Mouse (Mus musculus) CD4-positive, CD25-positive, alpha-beta regulatory T cell, adult 4 months (primary cell): Measurements from ENCODE around the gene 1700019N19Rik. TPM values are rescaled to one million over a fixed set of nuclear protein-coding genes. Genes with fewer than 3 reads are reported as not detected.

ENCODE experiments used
- ATAC-seq: one replicate; pipeline ENCODE4 v1.8.0; 2017
- polyA plus RNA-seq, 2 experiments: library from polyadenylated mRNA; unstranded; fragments of 100-300 nt; shearing (Covaris generic); gene quantifications; one replicate each; pipeline ENCODE4 v1.2.1; 2017

Gene 1700019N19Rik
- polyA plus RNA-seq, 2 experiments from 2014 or later = not detected

- no peak for ATAC-seq
Measured at GRCm38 (mm10) chr19:58805191-58805779, 11.0 kb upstream of the 1700019N19Rik start.

- ATAC-seq = no peak
Measured at GRCm38 (mm10) chr19:58795114-58795669, 931 bp upstream of the 1700019N19Rik start.

GRCm38 (mm10) chr19:58789194-58789593 lies 5.1 kb downstream of the 1700019N19Rik start:
- no peak for ATAC-seq

GRCm38 (mm10) chr19:58783938-58784337 lies 10.3 kb downstream of the 1700019N19Rik start:
- no peak for ATAC-seq

- ATAC-seq = no peak
Measured at GRCm38 (mm10) chr19:58781566-58781965, 12.7 kb downstream of the 1700019N19Rik start.

- ATAC-seq = no peak
Measured at GRCm38 (mm10) chr19:58776461-58776860, 17.8 kb downstream of the 1700019N19Rik start.

- no peak for ATAC-seq
Measured at GRCm38 (mm10) chr19:58767329-58767728, 26.9 kb downstream of the 1700019N19Rik start.

GRCm38 (mm10) chr19:58762848-58763541 lies 31.3 kb downstream of the 1700019N19Rik start:
- no peak for ATAC-seq

- ATAC-seq = no peak
Measured at GRCm38 (mm10) chr19:58762316-58762715, 31.9 kb downstream of the 1700019N19Rik start.

- no peak for ATAC-seq
Measured at GRCm38 (mm10) chr19:58759423-58759822, 34.8 kb downstream of the 1700019N19Rik start, which contains the start of gene Pnliprp2. TSS of gene Pnliprp2 (plus strand) at chr19:58759719.

GRCm38 (mm10) chr19:58758871-58759270 lies 35.4 kb downstream of the 1700019N19Rik start:
- no peak for ATAC-seq

GRCm38 (mm10) chr19:58751504-58751903 lies 42.8 kb downstream of the 1700019N19Rik start:
- no peak for ATAC-seq

GRCm38 (mm10) chr19:58750822-58751221 lies 43.4 kb downstream of the 1700019N19Rik start:
- no peak for ATAC-seq

GRCm38 (mm10) chr19:58747498-58748000 lies 46.7 kb downstream of the 1700019N19Rik start:
- ATAC-seq = no peak

GRCm38 (mm10) chr19:58743736-58744135 lies 50.5 kb downstream of the 1700019N19Rik start:
- no peak for ATAC-seq

GRCm38 (mm10) chr19:58742711-58743110 lies 51.5 kb downstream of the 1700019N19Rik start:
- no peak for ATAC-seq

GRCm38 (mm10) chr19:58741036-58741435 lies 53.2 kb downstream of the 1700019N19Rik start:
- ATAC-seq = no peak

- no peak for ATAC-seq
Measured at GRCm38 (mm10) chr19:58738111-58738510, 56.1 kb downstream of the 1700019N19Rik start.

Other genes with a start within 250 kb of the 1700019N19Rik start
- gene Pnlip, start 142.0 kb downstream of the 1700019N19Rik start, polyA plus RNA-seq = not detected
- gene Pnliprp1, start 65.6 kb downstream of the 1700019N19Rik start, polyA plus RNA-seq = not detected
- not detected for gene Pnliprp2, start 34.7 kb downstream of the 1700019N19Rik start, polyA plus RNA-seq
- not detected for gene Eno4, start 149.0 kb upstream of the 1700019N19Rik start, polyA plus RNA-seq
- gene Hspa12a, start 149.2 kb upstream of the 1700019N19Rik start, polyA plus RNA-seq = 1 to 10 TPM in 1 of 2 experiments, under 1 TPM in 1; 0.98 to 2.1 TPM